Mouse (Mus musculus): ENCODE measurements around the gene Pofut1. TPM values are rescaled to one million over a fixed set of nuclear protein-coding genes. Genes with fewer than 3 reads are reported as not detected.

The Pofut1 gene
- polyA plus RNA-seq, 1 experiment: 17.5 TPM

DNA sequence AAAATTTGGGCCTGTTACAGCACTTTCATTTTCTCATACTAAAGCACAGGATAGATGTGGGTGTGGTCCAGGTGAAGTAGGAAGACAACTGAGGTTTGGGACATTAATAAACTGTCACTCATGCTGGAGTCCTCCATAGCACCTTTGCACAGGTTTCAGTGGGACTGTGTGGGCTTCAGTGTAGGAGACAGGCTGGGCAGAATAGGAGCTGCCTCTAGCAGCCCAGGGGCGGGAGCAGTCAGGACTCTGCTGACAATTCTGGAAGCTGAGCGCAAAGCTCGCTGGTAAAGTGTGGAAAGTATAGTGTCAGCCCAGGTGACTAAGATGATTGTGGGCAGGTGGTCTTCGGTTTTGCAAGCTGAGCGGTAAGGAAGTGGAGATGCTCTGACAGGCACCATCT, 59.8 kb downstream of the Pofut1 start:
- no peak for DNase-seq
- Histone ChIP-seq H3K36me3 (ENCODE audit: control insufficient read depth, insufficient read depth, low read length) (no peaks in the 10 kb centered on the region), H3K27ac (ENCODE audit: insufficient read depth, low read depth, low read length) (no peak overlapping the region), H3K4me1 (ENCODE audit: control insufficient read depth, insufficient read depth, low read length) (peaks cover 6% of the 10 kb centered on the region; the same call in 1 of the 2 replicates), H3K27me3 (replicated peaks; ENCODE audit: control insufficient read depth, insufficient read depth, low read length) (no peaks in the 10 kb centered on the region), H3K4me3 (ENCODE audit: insufficient read depth, low read depth, low read length) (no peak overlapping the region)
- no peak for TF ChIP-seq CTCF (conservative IDR thresholded peaks at IDR 0.05; ENCODE audit: insufficient read depth, insufficient read length, low read depth, low read length)
- TF ChIP-seq POLR2A (IDR thresholded peaks at IDR 0.05; ENCODE audit: low read depth, low read length): no peak
- WGBS: 86% methylated on average over 5 of the region's 5 CpGs

DNA sequence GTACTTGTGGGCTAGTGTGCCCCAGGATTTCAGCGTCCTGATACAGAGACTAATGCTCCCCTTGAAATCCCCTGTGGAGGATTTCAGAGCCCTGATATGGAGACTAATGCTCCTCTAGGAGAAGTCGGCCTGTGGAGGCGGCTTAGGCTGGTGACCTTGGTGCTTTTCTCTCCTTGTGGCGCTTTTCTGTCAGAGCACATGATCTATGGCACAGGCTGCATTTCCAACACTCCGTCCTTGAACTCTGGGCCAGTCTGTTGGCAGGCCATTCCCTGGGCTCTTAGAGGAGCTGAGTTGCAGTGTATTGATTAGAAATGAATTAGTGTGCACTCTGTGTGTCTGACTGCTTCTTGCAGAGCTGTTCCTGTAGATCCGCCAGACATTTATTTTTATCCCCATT, 63.9 kb downstream of the Pofut1 start:
- Histone ChIP-seq H3K4me3 (ENCODE audit: insufficient read depth, low read depth, low read length) (no peak overlapping the region), H3K4me1 (ENCODE audit: control insufficient read depth, insufficient read depth, low read length) (no peaks in the 10 kb centered on the region; the same call in 1 of the 2 replicates), H3K36me3 (ENCODE audit: control insufficient read depth, insufficient read depth, low read length) (no peaks in the 10 kb centered on the region), H3K27me3 (replicated peaks; ENCODE audit: control insufficient read depth, insufficient read depth, low read length) (no peaks in the 10 kb centered on the region), H3K27ac (ENCODE audit: insufficient read depth, low read depth, low read length) (no peak overlapping the region)
- 56% methylated on average over 6 of the region's 6 CpGs for whole genome bisulfite sequencing
- peak; percentile 39 for DNase-seq
- no peak for TF ChIP-seq CTCF (conservative IDR thresholded peaks at IDR 0.05; ENCODE audit: insufficient read depth, insufficient read length, low read depth, low read length)

DNA sequence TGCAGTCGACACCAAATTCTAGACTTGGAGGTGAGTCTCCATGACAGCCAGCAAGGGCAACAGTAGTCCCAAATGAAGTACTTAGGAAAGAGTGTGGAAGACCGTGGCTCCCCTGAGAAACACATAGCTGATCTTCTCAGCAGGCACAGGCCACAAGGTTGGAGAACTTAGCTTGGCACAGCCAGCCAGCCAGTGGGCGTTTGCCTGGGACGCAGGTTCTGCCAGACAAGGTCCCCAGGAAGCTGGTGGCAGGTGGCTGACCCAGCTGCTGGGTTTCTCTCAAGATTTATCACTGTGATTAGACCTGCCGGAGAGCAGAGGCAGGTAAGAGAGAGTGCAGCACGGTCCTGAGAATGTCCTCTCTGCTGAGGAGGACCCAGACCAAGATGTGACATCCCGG, 67.3 kb downstream of the Pofut1 start:
- 66% methylated on average over 7 of the region's 7 CpGs for WGBS
- H3K4me3 ChIP-seq (ENCODE audit: insufficient read depth, low read depth, low read length): no peak overlapping the region
- DNase-seq: no peak
- H3K36me3 ChIP-seq (ENCODE audit: control insufficient read depth, insufficient read depth, low read length): no peaks in the 10 kb centered on the region
- no peak overlapping the region for H3K27ac ChIP-seq (ENCODE audit: insufficient read depth, low read depth, low read length)
- H3K27me3 ChIP-seq (replicated peaks; ENCODE audit: control insufficient read depth, insufficient read depth, low read length): no peaks in the 10 kb centered on the region
- no peak for TF ChIP-seq POLR2A (IDR thresholded peaks at IDR 0.05; ENCODE audit: low read depth, low read length)
- no peak for TF ChIP-seq CTCF (conservative IDR thresholded peaks at IDR 0.05; ENCODE audit: insufficient read depth, insufficient read length, low read depth, low read length)
- H3K4me1 ChIP-seq (ENCODE audit: control insufficient read depth, insufficient read depth, low read length): no peaks in the 10 kb centered on the region; the same call in 1 of the 2 replicates

DNA sequence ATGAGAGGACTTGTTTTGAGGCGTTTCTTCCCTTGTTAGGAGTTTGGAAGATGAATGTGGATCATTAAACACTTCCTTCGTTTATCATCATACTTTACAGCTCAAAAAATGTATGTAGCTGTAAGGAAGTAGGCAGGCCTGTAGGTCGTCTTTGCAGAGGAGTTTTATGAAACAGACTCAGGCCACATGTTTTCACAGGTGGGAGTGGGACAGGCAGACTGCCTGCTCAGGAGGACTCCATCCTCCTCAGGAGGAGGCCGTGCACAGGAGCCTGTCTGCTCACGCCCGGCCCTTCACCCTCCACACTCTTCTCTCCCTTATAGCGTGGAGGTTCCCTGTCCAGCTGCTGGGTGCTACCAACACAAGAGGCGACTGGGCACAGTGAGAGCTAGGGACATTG, 67.8 kb downstream of the Pofut1 start:
- TF ChIP-seq CTCF (conservative IDR thresholded peaks at IDR 0.05; ENCODE audit: insufficient read depth, insufficient read length, low read depth, low read length) (no peak), POLR2A (IDR thresholded peaks at IDR 0.05; ENCODE audit: low read depth, low read length) (no peak)

DNA sequence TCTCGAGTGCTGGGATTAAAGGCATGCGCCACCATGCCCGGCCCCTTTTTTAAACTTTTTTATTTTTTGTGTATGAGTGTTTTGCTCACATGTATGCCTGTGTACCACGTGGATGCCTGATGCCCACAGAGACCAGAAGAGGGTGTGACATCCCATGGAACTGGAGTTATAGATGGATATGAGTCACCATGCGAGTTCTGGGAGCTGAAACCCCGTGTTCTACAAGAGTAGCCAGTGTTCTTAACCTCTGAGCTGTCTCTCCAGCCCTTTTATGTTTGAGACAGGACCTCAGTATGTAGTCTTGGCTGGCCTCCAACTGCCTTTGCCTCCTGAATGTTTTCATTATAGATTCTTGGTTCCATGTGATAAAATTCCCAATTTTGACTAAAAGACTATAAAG, 68.9 kb downstream of the Pofut1 start:
- TF ChIP-seq CTCF (conservative IDR thresholded peaks at IDR 0.05; ENCODE audit: insufficient read depth, insufficient read length, low read depth, low read length) (no peak), POLR2A (IDR thresholded peaks at IDR 0.05; ENCODE audit: low read depth, low read length) (no peak)
- no peak for DNase-seq
- H3K4me3 ChIP-seq (ENCODE audit: insufficient read depth, low read depth, low read length): no peak overlapping the region
- no peaks in the 10 kb centered on the region for H3K36me3 ChIP-seq (ENCODE audit: control insufficient read depth, insufficient read depth, low read length)
- no peaks in the 10 kb centered on the region for H3K27me3 ChIP-seq (replicated peaks; ENCODE audit: control insufficient read depth, insufficient read depth, low read length)
- H3K4me1 ChIP-seq (ENCODE audit: control insufficient read depth, insufficient read depth, low read length): no peaks in the 10 kb centered on the region; the same call in 1 of the 2 replicates
- no peak overlapping the region for H3K27ac ChIP-seq (ENCODE audit: insufficient read depth, low read depth, low read length)
- WGBS: 72% methylated on average over 6 of the region's 6 CpGs

More for the DNA sequence above, 67.8 kb downstream of the Pofut1 start:
- Histone ChIP-seq H3K27ac (ENCODE audit: insufficient read depth, low read depth, low read length) (no peak overlapping the region), H3K27me3 (replicated peaks; ENCODE audit: control insufficient read depth, insufficient read depth, low read length) (no peaks in the 10 kb centered on the region), H3K4me1 (ENCODE audit: control insufficient read depth, insufficient read depth, low read length) (no peaks in the 10 kb centered on the region; the same call in 1 of the 2 replicates), H3K4me3 (ENCODE audit: insufficient read depth, low read depth, low read length) (no peak overlapping the region), H3K36me3 (ENCODE audit: control insufficient read depth, insufficient read depth, low read length) (no peaks in the 10 kb centered on the region)
- no peak for DNase-seq
- 72% methylated on average over 8 of the region's 8 CpGs for WGBS

DNA sequence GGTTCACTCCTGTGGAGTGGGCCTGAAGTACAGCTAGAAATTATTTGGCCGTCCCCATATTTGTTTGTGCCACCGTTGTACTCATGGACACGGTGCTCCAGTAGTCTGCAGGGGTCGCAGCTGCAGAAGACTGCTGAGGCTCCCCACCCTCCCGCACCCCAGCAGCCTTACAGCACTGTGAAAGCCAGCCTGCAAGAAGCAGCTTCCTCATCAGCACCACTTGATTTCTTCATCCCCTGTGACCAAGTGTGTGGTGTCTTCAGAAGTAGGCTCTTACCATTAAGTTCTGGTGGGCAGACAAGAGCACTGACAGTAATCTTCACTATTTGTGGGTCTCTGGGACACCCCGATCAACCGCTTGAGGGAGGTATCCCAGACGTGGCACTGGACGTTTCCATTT, 71.6 kb downstream of the Pofut1 start:
- no peak for DNase-seq
- WGBS: 90% methylated on average over 9 of the region's 9 CpGs
- Histone ChIP-seq H3K4me3 (ENCODE audit: insufficient read depth, low read depth, low read length) (no peak overlapping the region), H3K36me3 (ENCODE audit: control insufficient read depth, insufficient read depth, low read length) (no peaks in the 10 kb centered on the region), H3K4me1 (ENCODE audit: control insufficient read depth, insufficient read depth, low read length) (no peaks in the 10 kb centered on the region; the same call in 1 of the 2 replicates), H3K27ac (ENCODE audit: insufficient read depth, low read depth, low read length) (no peak overlapping the region), H3K27me3 (replicated peaks; ENCODE audit: control insufficient read depth, insufficient read depth, low read length) (no peaks in the 10 kb centered on the region)
- no peak for TF ChIP-seq CTCF (conservative IDR thresholded peaks at IDR 0.05; ENCODE audit: insufficient read depth, insufficient read length, low read depth, low read length)
- no peak for TF ChIP-seq POLR2A (IDR thresholded peaks at IDR 0.05; ENCODE audit: low read depth, low read length)

DNA sequence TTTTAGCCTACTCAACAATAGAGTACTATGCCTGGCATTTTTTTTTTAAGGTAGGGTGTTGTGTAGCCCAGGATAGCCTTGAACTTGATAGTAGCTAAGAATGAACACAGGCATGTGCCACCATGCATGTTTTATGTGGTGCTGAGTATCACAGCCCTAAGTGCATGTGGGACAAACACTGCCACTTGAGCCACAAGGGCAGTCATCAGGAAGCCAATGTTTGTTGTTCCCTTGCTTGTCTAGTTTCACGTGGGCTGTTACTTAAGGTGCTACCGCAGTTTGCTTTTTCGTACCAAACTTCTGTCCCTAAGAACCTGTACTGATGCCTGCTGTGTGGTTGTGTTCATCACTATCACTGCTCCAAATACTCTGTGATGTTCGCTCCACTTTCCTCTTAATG, 77.1 kb downstream of the Pofut1 start:
- Histone ChIP-seq H3K27me3 (replicated peaks; ENCODE audit: control insufficient read depth, insufficient read depth, low read length) (no peaks in the 10 kb centered on the region), H3K4me3 (ENCODE audit: insufficient read depth, low read depth, low read length) (no peak overlapping the region), H3K27ac (ENCODE audit: insufficient read depth, low read depth, low read length) (no peak overlapping the region), H3K4me1 (ENCODE audit: control insufficient read depth, insufficient read depth, low read length) (no peaks in the 10 kb centered on the region), H3K36me3 (ENCODE audit: control insufficient read depth, insufficient read depth, low read length) (no peaks in the 10 kb centered on the region; the same call in none of the 2 replicates)
- TF ChIP-seq POLR2A (IDR thresholded peaks at IDR 0.05; ENCODE audit: low read depth, low read length) (no peak), CTCF (conservative IDR thresholded peaks at IDR 0.05; ENCODE audit: insufficient read depth, insufficient read length, low read depth, low read length) (no peak)
- DNase-seq: no peak
- 96% methylated on average over 4 of the region's 4 CpGs for WGBS

All from kidney, adult 2 months (tissue).